Mouse (Mus musculus): Measurements from ENCODE around the gene G430095P16Rik.
A peak's percentile ranks its signal among the peaks of the same experiment; 100 is the strongest.

The G430095P16Rik gene

DNA sequence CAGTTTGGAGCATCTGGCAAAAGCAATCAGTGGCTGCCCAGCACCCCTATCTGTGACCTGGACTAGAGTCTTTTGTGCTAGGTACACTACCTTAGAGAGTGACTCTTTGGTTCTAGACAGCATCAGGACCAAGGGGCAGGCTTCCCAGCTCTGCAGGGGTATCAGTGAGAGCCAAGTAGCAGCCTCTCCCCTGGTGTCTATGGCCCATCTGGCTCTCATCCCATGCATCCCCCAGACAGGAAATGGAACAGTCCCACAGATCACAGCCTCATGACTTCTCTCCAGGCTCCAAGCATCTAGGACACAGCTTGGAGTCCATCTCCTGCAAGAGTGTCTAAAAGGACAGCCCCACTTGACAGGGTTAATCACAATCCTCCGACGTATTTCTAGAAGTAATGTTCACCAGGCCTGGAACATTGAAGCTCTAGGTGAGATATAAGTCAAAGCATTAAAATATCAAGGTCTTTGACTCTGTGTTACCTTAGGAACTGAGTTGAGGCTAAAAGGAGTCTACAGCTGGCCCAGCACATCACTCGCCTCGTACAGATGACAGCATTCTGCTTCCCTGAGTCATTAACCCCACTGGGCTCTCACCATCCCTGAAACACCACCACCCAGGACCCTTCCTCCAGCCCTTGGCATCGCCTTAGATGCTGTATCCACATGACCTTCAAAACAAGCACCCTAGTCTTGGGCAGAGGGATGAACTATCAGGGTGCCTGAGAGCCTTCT is 3.7 kb upstream of the G430095P16Rik start:
- no peak for DNase-seq (ENCODE audit: low read depth in 1 of 2, low spot score in 2 of 2)

DNA sequence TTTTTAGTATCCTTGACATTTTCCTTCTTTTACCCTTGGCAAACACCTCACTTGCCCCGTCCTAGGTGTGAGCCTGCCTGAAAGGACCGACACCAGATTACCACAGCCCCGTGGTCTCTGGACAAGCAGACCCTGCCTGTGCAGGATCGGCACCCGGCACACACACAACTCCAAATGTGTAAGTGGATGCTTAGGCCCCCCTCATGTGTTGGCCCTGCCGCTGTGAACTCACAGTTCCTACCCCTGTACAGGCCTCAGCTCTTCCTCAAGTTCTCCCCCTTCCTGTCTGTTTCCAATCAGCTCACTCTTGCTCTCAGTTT is 317 bp upstream of the G430095P16Rik start:
- no peak for DNase-seq (ENCODE audit: low read depth in 1 of 2, low spot score in 2 of 2)

DNA sequence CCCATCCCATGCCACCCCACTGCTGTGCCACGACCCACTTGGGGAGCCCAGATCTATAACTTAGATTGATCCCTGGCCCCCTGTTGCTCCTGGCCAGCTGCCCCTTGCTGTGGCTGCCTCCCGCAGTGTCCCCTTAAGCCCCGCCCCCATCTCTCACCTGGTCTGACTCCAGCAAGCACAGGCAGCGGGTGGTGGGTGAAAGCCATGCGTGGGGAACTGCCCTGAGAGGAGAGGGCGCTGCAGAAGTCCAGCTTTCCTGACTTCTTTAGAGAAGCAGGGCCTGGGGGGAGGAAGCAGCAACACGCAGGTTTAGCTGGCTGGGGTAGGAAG is 729 bp downstream of the G430095P16Rik start:
- no peak for DNase-seq (ENCODE audit: low read depth in 1 of 2, low spot score in 2 of 2)

DNA sequence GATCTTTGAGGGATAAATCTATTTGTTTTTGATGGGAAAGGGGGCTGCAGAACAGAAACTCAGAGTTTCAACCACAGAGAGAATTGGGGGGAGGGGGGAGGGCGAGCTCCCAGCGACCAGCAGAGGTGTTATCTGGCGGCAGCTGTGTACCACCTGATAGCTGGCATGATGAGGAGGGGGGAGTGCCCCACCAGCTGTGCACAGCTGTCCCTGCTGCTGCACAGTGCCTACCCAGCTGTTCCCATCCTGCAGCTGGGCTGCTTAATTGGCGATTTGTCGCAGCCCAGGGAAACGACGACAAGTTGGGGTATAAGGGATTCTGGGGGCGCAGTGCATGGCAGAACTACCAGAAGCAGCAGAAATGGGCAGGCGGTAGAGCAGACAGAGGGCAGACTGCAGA is 1.9 kb downstream of the G430095P16Rik start:
- no peak for DNase-seq (ENCODE audit: low read depth in 1 of 2, low spot score in 2 of 2)

DNA sequence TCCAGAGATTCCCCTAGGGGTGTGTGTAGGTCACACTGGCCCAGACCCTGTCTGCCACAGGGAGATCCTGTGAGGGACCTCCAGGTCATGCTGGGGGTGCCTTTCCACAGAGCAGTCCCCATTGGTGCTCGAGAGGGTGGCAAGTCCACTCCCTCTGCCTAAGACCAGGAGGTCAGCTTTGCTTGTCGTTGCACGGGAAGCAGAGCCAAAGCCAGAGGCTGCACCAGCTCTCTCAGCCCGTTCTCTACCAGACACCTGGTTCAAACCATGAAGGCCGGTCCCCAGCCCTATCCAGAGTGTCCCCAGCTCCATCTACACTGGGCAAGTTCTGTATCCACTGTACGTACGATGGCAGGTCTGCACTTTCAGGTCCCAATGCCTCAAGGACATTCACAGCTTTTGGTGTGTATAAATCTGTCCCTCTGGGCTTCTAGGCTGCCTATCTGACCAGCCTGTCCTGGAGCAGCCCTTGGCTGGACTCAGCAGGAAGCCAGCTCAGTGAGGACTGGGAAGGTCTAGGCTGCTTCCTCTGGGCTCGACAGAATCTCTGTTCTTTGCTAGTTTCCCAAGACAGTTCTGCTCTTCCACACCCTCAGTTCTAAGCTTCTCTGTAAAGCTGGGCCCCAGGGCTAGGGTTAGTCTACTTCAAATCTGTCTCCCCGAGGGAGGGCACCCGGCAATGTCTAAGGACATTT is 2.6 kb downstream of the G430095P16Rik start:
- no peak for DNase-seq (ENCODE audit: low read depth in 1 of 2, low spot score in 2 of 2)

DNA sequence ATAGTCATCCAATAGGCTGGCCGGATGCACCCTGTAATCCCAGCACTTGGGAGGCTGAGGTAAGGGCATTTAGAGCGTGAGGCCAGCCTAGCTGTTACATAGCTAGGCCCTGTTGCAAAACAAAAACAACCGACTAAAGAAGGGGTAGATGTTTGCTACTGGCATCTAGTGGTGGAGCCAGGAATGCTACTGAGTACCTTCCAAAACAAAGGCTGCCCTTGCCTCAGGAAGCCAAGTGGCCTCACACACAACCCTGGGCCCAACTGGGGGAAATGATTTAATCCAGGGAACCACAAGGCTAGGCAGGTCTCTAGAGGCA is 3.1 kb downstream of the G430095P16Rik start:
- peak in 1 of 2 experiments; percentile 26 for DNase-seq (ENCODE audit: low read depth in 1 of 2, low spot score in 2 of 2)

DNA sequence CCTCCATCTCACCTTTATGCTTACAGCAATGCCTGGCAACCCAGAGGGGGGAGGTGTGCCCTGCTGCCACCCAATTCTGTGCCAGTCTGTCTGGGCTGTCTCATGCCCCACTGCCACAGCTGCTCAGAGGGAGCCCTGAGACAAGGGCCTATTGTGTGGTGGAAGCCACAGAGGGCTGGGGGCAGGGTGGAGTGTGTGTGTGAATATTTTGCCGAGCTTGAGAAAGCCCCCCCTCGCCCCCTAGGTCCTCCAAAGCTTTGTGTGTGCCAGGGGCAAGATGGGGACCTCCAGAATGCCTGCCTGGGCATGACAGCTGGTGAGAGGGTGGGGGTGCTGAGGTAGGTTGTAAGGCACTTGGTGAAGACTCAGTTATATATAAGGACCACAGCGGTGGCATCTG is 5.7 kb downstream of the G430095P16Rik start:
- DNase-seq (ENCODE audit: low read depth in 1 of 2, low spot score in 2 of 2): no peak

DNA sequence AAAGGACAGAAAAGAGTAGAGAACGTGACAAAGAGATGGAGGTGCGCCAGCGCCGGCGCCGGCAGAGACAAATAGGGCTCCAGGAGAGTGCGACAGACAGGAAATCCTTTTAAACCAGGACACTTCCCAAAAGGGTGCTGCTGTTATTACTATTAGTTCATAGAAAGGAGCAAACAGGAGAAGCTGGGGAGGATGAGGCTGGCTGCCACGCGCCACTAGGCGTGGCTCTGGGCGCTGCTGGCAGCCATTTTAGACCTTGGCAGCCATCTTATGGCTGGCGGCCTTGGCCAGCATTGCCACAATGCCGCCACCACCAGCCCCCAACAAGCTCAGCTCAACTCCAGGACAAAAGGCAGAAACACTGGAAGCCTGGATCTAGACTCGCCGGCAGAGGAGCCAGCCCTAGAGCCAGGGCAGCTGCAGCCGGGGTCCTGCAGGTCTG is 7.1 kb downstream of the G430095P16Rik start:
- DNase-seq (ENCODE audit: low read depth in 1 of 2, low spot score in 2 of 2): no peak

DNA sequence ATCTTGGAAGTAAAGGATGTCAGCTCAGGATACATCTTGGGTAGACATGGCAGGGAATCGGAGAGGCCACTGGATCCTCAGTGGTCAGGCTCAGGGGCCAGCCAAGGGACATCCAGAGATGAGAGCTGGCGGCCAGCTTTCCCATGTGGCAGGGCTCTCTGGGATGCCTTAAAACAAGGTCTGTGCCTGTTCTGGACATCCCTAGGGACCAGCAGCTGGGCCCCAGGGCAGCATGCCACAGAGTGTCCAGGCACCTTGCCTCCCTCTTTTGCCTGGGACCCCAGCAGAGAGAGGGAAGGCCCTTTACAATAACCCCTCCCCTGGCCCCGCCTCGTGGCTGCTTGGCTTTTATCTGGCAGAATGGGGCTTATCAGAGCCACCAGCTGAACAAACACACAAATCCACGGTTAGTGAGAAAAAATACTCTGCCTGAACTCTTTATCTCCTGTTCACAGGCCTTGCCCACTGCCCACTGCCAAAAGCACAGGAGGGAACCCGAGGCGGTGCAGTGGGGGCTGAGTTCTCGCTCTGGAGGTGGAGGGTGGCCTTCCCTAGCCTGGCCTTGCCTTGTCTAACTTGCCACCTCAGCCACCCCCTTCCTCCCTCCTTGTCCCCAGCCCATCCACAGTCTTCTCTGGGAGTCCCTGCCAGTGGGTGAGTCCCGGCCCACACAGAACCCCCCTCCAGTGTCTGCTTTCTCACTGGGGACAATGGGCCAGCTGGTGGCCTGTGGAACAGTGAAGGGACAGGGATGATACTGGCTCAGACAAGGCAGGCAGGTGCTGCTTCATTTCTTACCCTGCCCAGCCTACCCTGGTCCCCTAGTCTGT is 7.9 kb downstream of the G430095P16Rik start:
- DNase-seq (ENCODE audit: low read depth in 1 of 2, low spot score in 2 of 2): no peak

DNA sequence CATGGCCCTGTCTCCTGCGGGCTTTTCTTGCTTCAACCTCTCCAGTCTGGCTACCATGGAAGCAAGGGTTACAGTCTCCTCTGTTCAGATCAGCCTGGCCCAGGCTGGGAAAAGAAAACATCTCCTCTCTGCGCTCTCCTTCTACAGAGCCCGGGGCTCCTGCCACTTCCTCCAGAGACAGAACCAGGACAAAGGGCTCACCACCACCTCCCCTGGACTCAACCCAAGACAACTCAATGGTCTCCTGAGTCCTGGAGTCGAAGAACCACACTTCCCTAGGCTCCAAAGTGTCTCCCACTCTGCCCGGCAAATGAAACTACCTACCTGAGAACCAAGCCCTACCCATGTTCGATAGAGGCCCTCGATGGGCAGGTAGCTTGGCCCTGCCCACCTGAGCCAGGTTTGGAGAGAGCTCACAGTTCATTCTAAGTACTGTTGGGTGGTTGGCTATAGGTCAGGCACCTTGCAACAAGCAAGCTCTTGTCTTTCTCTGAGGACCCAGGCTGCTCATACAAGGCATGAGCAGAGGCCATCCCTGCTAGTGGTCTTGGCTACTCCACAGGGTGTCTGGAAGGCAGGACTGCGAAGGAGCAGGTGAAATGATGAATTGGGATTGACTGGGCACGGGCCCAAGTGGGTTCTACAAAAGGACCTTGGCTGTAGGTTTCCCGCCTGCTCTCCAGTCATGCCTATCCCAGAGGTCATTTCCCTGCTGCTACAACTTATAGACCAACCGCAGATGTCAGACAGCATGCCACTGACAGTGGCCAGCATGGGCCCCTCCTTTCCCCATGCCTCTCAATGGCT is 8.8 kb downstream of the G430095P16Rik start:
- DNase-seq (ENCODE audit: low read depth in 1 of 2, low spot score in 2 of 2): no peak

DNA sequence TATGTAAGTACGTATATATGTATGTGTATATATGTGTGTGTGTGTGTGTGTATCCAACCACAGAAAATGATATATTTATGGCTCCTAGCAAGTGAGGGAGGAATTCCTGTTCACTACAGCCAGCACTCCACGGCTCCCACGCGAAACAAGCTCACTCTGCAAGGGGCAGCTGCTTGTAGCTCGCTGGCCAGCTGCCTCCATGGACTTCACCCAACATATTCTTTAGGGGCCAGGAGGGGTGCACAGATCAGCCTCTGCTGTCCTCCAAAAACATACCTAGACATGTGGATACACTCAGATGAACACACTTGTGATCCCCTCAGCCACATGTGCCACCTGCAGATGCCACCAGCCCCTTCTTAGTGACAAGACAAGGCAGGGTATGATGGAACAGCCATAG is 9.7 kb downstream of the G430095P16Rik start:
- DNase-seq (ENCODE audit: low read depth in 1 of 2, low spot score in 2 of 2): no peak

DNA sequence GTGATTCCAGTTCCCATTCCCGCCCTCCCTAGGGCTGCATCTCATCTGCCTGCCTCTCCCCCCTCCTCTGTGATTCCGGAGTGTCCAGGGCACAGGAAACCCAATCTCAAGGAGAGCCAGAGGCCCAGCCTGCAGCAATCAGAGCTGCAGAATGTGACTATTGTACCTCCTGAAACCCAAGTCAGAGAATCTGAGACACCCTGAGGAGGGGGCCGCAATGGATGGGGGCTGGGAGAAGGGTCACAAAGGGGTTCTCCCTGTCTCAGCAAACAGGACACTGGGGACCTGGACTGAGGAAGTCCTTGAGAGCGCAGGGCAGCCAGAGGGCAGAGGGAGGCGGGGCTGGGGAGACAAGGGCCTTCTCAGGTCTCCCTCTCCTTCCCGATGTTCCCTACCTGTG is 10.2 kb downstream of the G430095P16Rik start:
- DNase-seq (ENCODE audit: low read depth in 1 of 2, low spot score in 2 of 2): no peak

DNA sequence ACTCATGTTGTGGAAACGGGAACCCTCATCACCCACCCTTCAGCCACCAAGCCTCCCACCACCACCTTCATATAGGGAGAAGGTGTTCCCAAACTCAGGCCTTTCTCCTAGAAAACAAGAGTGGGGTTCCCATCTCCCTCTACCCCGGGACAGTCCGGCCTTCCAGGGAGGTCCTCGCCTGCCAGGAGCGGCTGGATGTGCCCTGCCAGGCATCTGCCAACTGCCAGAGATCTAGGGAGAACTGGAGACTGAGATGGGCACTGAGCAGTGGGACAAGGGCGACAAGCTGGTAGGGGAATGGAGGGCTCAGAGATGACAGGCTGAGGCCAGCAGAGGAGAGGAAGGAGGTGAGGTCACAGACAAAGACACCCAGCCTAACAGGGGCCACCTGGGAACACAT is 11.2 kb downstream of the G430095P16Rik start:
- DNase-seq (ENCODE audit: low read depth in 1 of 2, low spot score in 2 of 2): no peak

DNA sequence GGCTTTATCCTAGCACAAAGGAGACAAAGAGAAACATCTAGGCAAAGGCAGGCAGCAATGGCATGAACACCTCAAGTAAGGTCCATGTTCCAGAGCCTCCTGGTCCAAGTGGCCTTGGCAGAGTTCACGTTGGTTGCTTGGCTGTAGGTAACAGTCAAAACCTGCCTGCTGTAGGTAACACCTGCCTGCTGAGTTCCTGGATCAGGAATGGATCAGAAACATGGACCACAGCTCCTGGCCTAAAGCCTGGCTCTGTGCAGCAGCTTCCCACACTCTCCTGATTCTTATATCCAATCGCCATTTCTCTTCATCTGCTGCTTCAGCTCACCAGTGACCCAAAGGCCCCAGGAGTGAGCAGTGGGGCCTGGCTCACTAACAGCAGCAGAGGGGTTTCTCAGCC is 11.9 kb downstream of the G430095P16Rik start:
- DNase-seq (ENCODE audit: low read depth in 1 of 2, low spot score in 2 of 2): no peak

DNA sequence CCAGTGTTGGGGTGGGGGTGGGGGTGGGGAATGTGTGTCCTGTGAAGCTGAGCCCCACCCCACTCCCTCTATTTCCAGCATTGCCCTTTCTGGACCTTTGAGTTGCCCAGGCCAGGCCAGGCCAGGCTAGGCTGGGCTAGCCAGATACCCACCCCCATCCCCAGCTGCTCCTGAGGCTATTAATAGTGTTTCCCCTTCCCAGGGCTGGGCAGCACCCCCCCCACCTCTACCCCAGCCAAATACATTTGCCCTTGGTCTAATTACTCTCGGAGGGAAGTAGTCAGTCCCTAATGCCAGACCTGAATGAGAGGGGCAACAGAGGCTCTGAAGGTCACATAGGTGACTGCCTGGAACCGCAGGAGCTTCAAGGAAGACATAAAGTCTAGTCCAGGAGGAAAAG is 12.8 kb downstream of the G430095P16Rik start:
- DNase-seq (ENCODE audit: low read depth in 1 of 2, low spot score in 2 of 2): no peak

DNA sequence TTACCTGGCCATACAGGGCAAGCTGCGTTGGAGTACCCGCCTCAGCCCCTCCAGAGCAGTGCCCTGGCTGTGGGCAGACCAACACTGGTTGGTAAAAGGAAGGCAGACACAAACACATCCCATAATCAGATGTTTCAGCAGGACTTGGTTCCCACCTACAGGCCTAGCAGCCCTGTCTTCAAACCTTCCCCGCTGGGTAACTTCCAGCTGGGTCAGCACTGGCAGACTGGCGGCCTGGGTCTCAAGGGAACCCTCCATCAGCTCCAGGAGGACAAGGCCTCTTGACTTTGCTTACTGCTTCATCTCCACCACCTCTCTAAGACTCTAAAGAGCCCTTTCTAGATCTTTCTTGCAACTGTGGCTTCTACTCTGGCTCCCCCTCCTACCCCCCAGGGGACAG is 13.7 kb downstream of the G430095P16Rik start:
- no peak for DNase-seq (ENCODE audit: low read depth in 1 of 2, low spot score in 2 of 2)

DNA sequence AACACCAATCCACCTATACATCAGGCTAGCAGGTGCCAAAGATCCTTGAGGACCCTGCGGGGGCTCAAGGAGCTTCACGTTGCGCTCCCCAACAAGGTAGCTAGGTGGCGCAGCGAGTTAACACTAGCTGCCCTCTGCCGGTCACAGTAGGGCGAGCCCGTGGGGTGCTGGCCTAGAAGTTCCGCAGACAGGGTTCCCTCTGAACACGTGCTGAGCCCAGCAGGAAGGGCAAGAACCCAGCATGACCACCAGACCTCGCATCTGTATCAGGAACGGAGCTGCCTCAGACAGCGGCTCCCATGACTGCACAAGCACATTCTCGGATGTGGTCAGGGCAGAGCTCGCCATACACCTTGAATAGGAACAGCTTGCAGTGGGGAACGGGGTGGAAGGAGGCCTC is 14.8 kb downstream of the G430095P16Rik start:
- DNase-seq (ENCODE audit: low read depth in 1 of 2, low spot score in 2 of 2): peak; percentile 45 to 78

DNA sequence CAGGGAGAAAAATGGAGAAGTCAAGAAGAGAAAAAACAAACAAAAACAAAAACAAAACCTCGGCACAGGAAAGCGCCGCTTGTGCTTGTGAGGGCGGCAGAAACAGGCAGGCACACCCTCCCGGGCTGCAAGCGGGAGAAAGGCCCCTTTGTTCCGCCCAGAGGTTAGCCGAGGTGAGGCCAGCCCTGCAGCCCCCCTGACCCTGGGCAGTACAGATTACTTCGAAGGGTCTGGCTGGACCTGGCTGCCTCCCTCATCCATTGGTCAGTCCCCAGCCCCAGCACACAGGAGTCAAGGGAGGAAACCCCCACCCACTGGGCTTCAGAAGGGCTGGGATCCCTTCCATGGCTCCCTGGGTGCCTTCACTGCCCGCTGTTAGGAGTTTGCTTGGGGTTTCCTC is 15.5 kb downstream of the G430095P16Rik start:
- DNase-seq (ENCODE audit: low read depth in 1 of 2, low spot score in 2 of 2): no peak

DNA sequence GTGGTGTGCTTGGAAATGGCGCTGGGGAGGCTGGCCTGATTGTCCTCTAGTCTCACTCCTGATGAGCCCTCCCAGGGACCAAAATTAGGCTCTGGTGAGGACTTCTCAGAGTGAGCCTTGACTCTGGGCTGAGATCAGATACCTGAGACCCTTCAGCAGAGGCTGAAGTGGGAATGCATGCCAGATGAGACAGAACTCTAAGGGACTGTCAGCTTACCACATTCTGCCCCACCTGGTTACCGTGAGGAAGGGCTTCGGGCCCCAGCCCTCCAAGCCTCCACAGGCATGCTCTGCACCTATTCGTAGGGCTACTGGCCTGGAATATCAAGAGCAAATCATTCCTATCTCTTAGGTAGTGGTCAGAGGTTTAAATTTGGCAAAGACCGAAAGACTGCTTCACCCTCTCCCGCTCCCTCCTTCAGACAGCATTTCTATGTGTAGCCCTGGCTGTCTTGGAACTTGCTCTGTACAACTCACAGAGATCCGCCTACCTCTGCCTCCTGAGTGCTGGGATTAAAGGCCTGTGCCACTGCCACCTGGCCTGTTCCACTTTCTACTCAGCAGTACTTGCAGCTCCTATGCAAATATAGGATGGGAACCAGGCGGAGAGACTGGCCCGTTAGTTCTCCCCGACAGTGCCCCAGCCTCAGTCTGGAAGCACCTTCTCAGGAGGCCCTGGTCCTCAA is 16.1 kb downstream of the G430095P16Rik start:
- DNase-seq (ENCODE audit: low read depth in 1 of 2, low spot score in 2 of 2): no peak

DNA sequence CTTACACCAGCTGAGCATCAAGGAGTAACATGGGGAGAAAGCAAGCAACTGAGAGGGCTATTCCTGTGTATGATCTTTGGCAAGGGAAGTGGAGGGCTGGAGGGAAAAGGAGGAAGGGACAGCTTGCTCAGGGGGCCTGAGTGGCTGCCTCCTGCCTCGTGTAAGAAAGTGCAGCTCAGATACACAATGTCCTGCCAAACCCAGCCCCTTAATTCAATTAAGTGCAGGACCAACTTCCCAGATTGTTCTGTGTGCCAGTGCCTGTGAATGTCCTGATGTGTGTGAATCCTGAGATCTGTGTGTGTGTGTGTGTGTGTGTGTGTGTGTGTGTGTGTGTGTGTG is 16.6 kb downstream of the G430095P16Rik start:
- DNase-seq (ENCODE audit: low read depth in 1 of 2, low spot score in 2 of 2): no peak

All from monocyte, adult 2 months (primary cell).